Mouse (Mus musculus) midbrain, embryonic 11.5 days (tissue): ENCODE measurements around the gene Cyp2j6. TPM values are rescaled to one million over a fixed set of nuclear protein-coding genes. Genes with fewer than 3 reads are reported as not detected.
"Not testable (repeated sequence)": the region's sequence is repeated elsewhere in the genome, so short reads cannot be mapped to it uniquely, and the experiment has no call there.

Experiments used
- ATAC-seq: fragments of 200-750 bp; cut with Nextera tagmentation; 2 replicates; pipeline ENCODE4 v1.8.0; 2017; ENCODE audit warnings: moderate TSS enrichment, moderate library complexity; ENCODE audit not compliant: low FRiP score
- DNase-seq: peaks from one replicate; pipeline ENCODE4 v3.0.0; 2015; ENCODE audit warnings: low spot score; ENCODE audit errors: missing footprints
- H3K27ac ChIP-seq: fragments of 300-500 bp; sonication (generic); 2 replicates; pipeline ENCODE4 v1.5.1; 2014; ENCODE audit warnings: low read depth, low read length
- H3K27me3 ChIP-seq: fragments of 300-500 bp; sonication (generic); 2 replicates; pipeline ENCODE4 v1.6.1; 2014; ENCODE audit warnings: mild to moderate bottlenecking, low read length, moderate library complexity, mixed read lengths; ENCODE audit not compliant: control insufficient read depth, insufficient read depth
- H3K36me3 ChIP-seq: fragments of 300-500 bp; sonication (generic); 2 replicates; pipeline ENCODE4 v1.6.1; 2014; ENCODE audit warnings: mild to moderate bottlenecking, low read length, moderate library complexity, mixed read lengths; ENCODE audit not compliant: control insufficient read depth, insufficient read depth
- H3K4me1 ChIP-seq: fragments of 300-500 bp; sonication (generic); 2 replicates; pipeline ENCODE4 v1.6.1; 2014; ENCODE audit warnings: low read length; ENCODE audit not compliant: control insufficient read depth, insufficient read depth
- H3K4me2 ChIP-seq: fragments of 300-500 bp; sonication (generic); 2 replicates; pipeline ENCODE4 v1.6.1; 2014; ENCODE audit warnings: mild to moderate bottlenecking, moderate library complexity
- H3K4me3 ChIP-seq: fragments of 300-500 bp; sonication (generic); 2 replicates; pipeline ENCODE4 v1.5.1; 2014; ENCODE audit warnings: low read depth, low read length
- H3K9ac ChIP-seq: fragments of 300-500 bp; sonication (generic); 2 replicates; pipeline ENCODE4 v1.6.1; 2014; ENCODE audit warnings: low read length
- H3K9me3 ChIP-seq: fragments of 300-500 bp; sonication (generic); 2 replicates; pipeline ENCODE4 v1.6.1; 2016; ENCODE audit warnings: low read length; ENCODE audit not compliant: control insufficient read depth
- WGBS: fragments of 180-500 bp; shearing (Covaris S2); extraction: QIAGEN DNeasy Blood & Tissue Kit; methylation state at CpG from one replicate; pipeline ENCODE4 v1.1.7; 2014; 5-methylcytosine and 5-hydroxymethylcytosine counted together
- polyA plus RNA-seq: library from polyadenylated mRNA; unstranded; fragments of >200 nt; fragmentation: Nextera tagmentation; extraction: Ambion mirVana; gene quantifications from 2 replicates; pipeline ENCODE4 v1.2.1, GENCODE M21; 2014

The Cyp2j6 gene
- polyA plus RNA-seq = 2.9 TPM in 2 replicates

GRCm38 (mm10) chr4:96553133-96553819 lies at the start of gene Cyp2j6:
Gene Cyp2j6, minus strand, starts transcription at chr4:96553661.
- H3K27ac ChIP-seq = no peak within 1 kb of the TSS
- H3K4me3 ChIP-seq = peak within 1 kb of the TSS; percentile 39
- 7% methylated on average over 16 of the region's 16 CpGs for WGBS
- no peaks in the 10 kb centered on the region for H3K27me3 ChIP-seq
- no peaks in the 10 kb centered on the region for H3K9me3 ChIP-seq
- H3K36me3 ChIP-seq = no peaks in the 10 kb centered on the region
- peaks cover 3% of the 10 kb centered on the region; the same call in 1 of the 2 replicates for H3K4me1 ChIP-seq
- peak within 1 kb of the TSS; percentile 58 for H3K4me2 ChIP-seq
- ATAC-seq = peak; percentile 92
- peak within 1 kb of the TSS; percentile 76 for H3K9ac ChIP-seq
- DNase-seq = peak; percentile 93

- Histone ChIP-seq H3K4me2 (peak overlapping the region; percentile 50), H3K4me3 (no peak overlapping the region; the same call in 1 of the 2 replicates), H3K4me1 (peaks cover 4% of the 10 kb centered on the region; the same call in 1 of the 2 replicates), H3K27ac (no peak overlapping the region), H3K9me3 (no peaks in the 10 kb centered on the region), H3K27me3 (no peaks in the 10 kb centered on the region), H3K36me3 (no peaks in the 10 kb centered on the region), H3K9ac (peak overlapping the region; percentile 55; the same call in 1 of the 2 replicates)
- DNase-seq (no peak), ATAC-seq (peak; percentile 71)
- 21% methylated on average over 4 of the region's 4 CpGs for WGBS
Observed at GRCm38 (mm10) chr4:96591791-96592150, 38.3 kb upstream of the Cyp2j6 start.

- WGBS = 5% methylated on average over 18 of the region's 18 CpGs
- no peaks in the 10 kb centered on the region for H3K36me3 ChIP-seq
- no peaks in the 10 kb centered on the region for H3K27me3 ChIP-seq
Observed at GRCm38 (mm10) chr4:96590911-96591790, 37.7 kb upstream of the Cyp2j6 start, which contains the start of gene Cyp2j9. Gene Cyp2j9, minus strand, starts transcription at chr4:96591578.

GRCm38 (mm10) chr4:96581425-96582088 lies 28.1 kb upstream of the Cyp2j6 start:
- Histone ChIP-seq H3K4me1 (no peaks in the 10 kb centered on the region), H3K4me2 (no peak overlapping the region), H3K27me3 (no peaks in the 10 kb centered on the region), H3K27ac (no peak overlapping the region), H3K36me3 (no peaks in the 10 kb centered on the region), H3K4me3 (no peak overlapping the region), H3K9me3 (no peaks in the 10 kb centered on the region), H3K9ac (no peak overlapping the region)
- ATAC-seq (peak; percentile 65), DNase-seq (no peak)
- 76% methylated on average over 1 of the region's 1 CpGs for WGBS

More at GRCm38 (mm10) chr4:96590911-96591790, 37.7 kb upstream of the Cyp2j6 start, which contains the start of gene Cyp2j9:
- Histone ChIP-seq H3K9ac (peak within 1 kb of the TSS; percentile 55), H3K4me3 (peak within 1 kb of the TSS; percentile 26), H3K27ac (no peak within 1 kb of the TSS), H3K9me3 (no peaks in the 10 kb centered on the region), H3K4me2 (peak within 1 kb of the TSS; percentile 50), H3K4me1 (peaks cover 4% of the 10 kb centered on the region; the same call in 1 of the 2 replicates)
- peak; percentile 91 for DNase-seq
- ATAC-seq = peak; percentile 90

- not testable (repeated sequence) for H3K9ac ChIP-seq, ATAC-seq, H3K4me2 ChIP-seq, H3K27ac ChIP-seq, H3K4me3 ChIP-seq, H3K36me3 ChIP-seq, H3K27me3 ChIP-seq, H3K4me1 ChIP-seq, DNase-seq, H3K9me3 ChIP-seq
- WGBS = 58% methylated on average over 6 of the region's 6 CpGs
Observed at GRCm38 (mm10) chr4:96580351-96580750, 26.9 kb upstream of the Cyp2j6 start.

- Histone ChIP-seq H3K9me3 (no peaks in the 10 kb centered on the region), H3K4me3 (no peak overlapping the region), H3K9ac (no peak overlapping the region), H3K4me2 (no peak overlapping the region), H3K4me1 (no peaks in the 10 kb centered on the region), H3K27ac (no peak overlapping the region), H3K36me3 (no peaks in the 10 kb centered on the region), H3K27me3 (no peaks in the 10 kb centered on the region)
- no peak for DNase-seq
- no peak for ATAC-seq
- WGBS = 76% methylated on average over 3 of the region's 3 CpGs
Observed at GRCm38 (mm10) chr4:96569442-96569841, 16.0 kb upstream of the Cyp2j6 start.

- H3K9me3 ChIP-seq = no peaks in the 10 kb centered on the region
- H3K9ac ChIP-seq = no peak overlapping the region
- no peaks in the 10 kb centered on the region for H3K36me3 ChIP-seq
- H3K4me3 ChIP-seq = no peak overlapping the region
- ATAC-seq (no peak), DNase-seq (no peak)
- no peak overlapping the region for H3K27ac ChIP-seq
- no peak overlapping the region for H3K4me2 ChIP-seq
- H3K4me1 ChIP-seq = no peaks in the 10 kb centered on the region
- H3K27me3 ChIP-seq = no peaks in the 10 kb centered on the region
- WGBS = 83% methylated on average over 1 of the region's 1 CpGs
Observed at GRCm38 (mm10) chr4:96567988-96568387, 14.5 kb upstream of the Cyp2j6 start.

- H3K36me3 ChIP-seq = no peaks in the 10 kb centered on the region
- ATAC-seq = no peak
Observed at GRCm38 (mm10) chr4:96565808-96566207, 12.3 kb upstream of the Cyp2j6 start.

More at GRCm38 (mm10) chr4:96565808-96566207, 12.3 kb upstream of the Cyp2j6 start:
- no peaks in the 10 kb centered on the region for H3K4me1 ChIP-seq
- H3K27ac ChIP-seq = no peak overlapping the region
- H3K4me2 ChIP-seq = no peak overlapping the region
- no peak for DNase-seq
- no peaks in the 10 kb centered on the region for H3K9me3 ChIP-seq
- H3K9ac ChIP-seq = no peak overlapping the region
- H3K4me3 ChIP-seq = no peak overlapping the region
- H3K27me3 ChIP-seq = no peaks in the 10 kb centered on the region
